Mouse (Mus musculus): ENCODE results near the gene Otop3. TPM values are rescaled to one million over a fixed set of nuclear protein-coding genes. Genes with fewer than 3 reads are reported as not detected.
"Not testable (repeated sequence)": the region's sequence is repeated elsewhere in the genome, so short reads cannot be mapped to it uniquely, and the experiment has no call there.

Otop3 gene
- total RNA-seq, 2 experiments from 2014 or later = not detected

- ATAC-seq (replicated peaks; ENCODE audit: low FRiP score, poor library complexity, severe bottlenecking) = no peak
Measured at GRCm38 (mm10) chr11:115383701-115384474, 49.4 kb downstream of the Otop3 start.

- ATAC-seq (replicated peaks; ENCODE audit: low FRiP score, poor library complexity, severe bottlenecking) = no peak
Measured at GRCm38 (mm10) chr11:115384587-115384986, 50.1 kb downstream of the Otop3 start.

DNA sequence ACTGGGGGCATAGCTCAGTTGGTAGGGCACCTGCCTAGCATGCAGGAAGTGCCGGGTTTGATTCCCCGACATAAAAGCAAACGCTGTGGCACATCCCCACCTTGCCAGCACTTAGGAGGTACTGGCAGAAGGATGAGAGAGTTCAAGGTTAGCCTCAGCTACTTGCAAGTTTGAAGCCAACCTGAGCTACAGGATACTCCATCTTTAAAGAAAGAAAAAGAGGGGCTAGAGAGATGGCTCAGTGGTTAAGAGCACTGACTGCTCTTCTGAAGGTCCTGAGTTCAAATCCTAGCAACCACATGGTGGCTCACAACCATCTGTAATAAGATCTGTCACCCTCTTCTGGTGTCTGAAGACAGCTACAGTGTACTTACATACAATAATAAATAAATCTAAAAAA lies 52.3 kb downstream of the Otop3 start:
- ATAC-seq (replicated peaks; ENCODE audit: low FRiP score, poor library complexity, severe bottlenecking) = not testable (repeated sequence)

GRCm38 (mm10) chr11:115391358-115391757 lies 56.8 kb downstream of the Otop3 start:
- no peak for ATAC-seq (replicated peaks; ENCODE audit: low FRiP score, poor library complexity, severe bottlenecking)

GRCm38 (mm10) chr11:115393721-115394325 lies 59.3 kb downstream of the Otop3 start:
- no peak for ATAC-seq (replicated peaks; ENCODE audit: low FRiP score, poor library complexity, severe bottlenecking)

Other genes starting within 250 kb of the Otop3 start
- gene Rab37, start 243.3 kb upstream of the Otop3 start, total RNA-seq (2015; ENCODE audit: low replicate concordance) = 4.8 and 7.5 TPM in 2 replicates
- 3.8 and 4.3 TPM in 2 replicates for gene Rab37, start 243.3 kb upstream of the Otop3 start, total RNA-seq (2017; ENCODE audit: low replicate concordance)
- 6.3 and 17.3 TPM in 2 replicates for gene Cd300lf, start 200.7 kb upstream of the Otop3 start, total RNA-seq (2015; ENCODE audit: low replicate concordance)
- 11.3 and 13.7 TPM in 2 replicates for gene Cd300lf, start 200.7 kb upstream of the Otop3 start, total RNA-seq (2017; ENCODE audit: low replicate concordance)
- gene Slc9a3r1, start 171.4 kb upstream of the Otop3 start, total RNA-seq (2015; ENCODE audit: low replicate concordance) = 22.2 and 22.5 TPM in 2 replicates
- 17.7 and 19.1 TPM in 2 replicates for gene Slc9a3r1, start 171.4 kb upstream of the Otop3 start, total RNA-seq (2017; ENCODE audit: low replicate concordance)
- gene Tmem104, start 147.2 kb upstream of the Otop3 start, total RNA-seq (2015; ENCODE audit: low replicate concordance) = 4.6 and 5.2 TPM in 2 replicates
- gene Tmem104, start 147.2 kb upstream of the Otop3 start, total RNA-seq (2017; ENCODE audit: low replicate concordance) = 0.85 and 1.5 TPM in 2 replicates
- 3.1 and 8.8 TPM in 2 replicates for gene Nat9, start 146.9 kb upstream of the Otop3 start, total RNA-seq (2015; ENCODE audit: low replicate concordance)
- 8.8 and 10.5 TPM in 2 replicates for gene Nat9, start 146.9 kb upstream of the Otop3 start, total RNA-seq (2017; ENCODE audit: low replicate concordance)
- not detected in 2 replicates for gene Grin2c, start 67.5 kb upstream of the Otop3 start, total RNA-seq (2015; ENCODE audit: low replicate concordance)
- gene Grin2c, start 67.5 kb upstream of the Otop3 start, total RNA-seq (2017; ENCODE audit: low replicate concordance) = not detected in 2 replicates
- 4.2 TPM in 1 of 2 replicates, not detected in the other for gene Fdxr, start 57.7 kb upstream of the Otop3 start, total RNA-seq (2015; ENCODE audit: low replicate concordance)
- gene Fdxr, start 57.7 kb upstream of the Otop3 start, total RNA-seq (2017; ENCODE audit: low replicate concordance) = 2.9 TPM in 1 of 2 replicates, not detected in the other
- gene Fads6, start 37.1 kb upstream of the Otop3 start, total RNA-seq (2015; ENCODE audit: low replicate concordance) = 0.21 TPM in 1 of 2 replicates, not detected in the other
- gene Fads6, start 37.1 kb upstream of the Otop3 start, total RNA-seq (2017; ENCODE audit: low replicate concordance) = 0.26 and 0.84 TPM in 2 replicates
- gene Otop2, start 27.6 kb upstream of the Otop3 start, total RNA-seq (2015; ENCODE audit: low replicate concordance) = not detected in 2 replicates
- gene Otop2, start 27.6 kb upstream of the Otop3 start, total RNA-seq (2017; ENCODE audit: low replicate concordance) = not detected in 2 replicates
- gene Ush1g, start 12.7 kb upstream of the Otop3 start, total RNA-seq (2015; ENCODE audit: low replicate concordance) = not detected in 2 replicates
- not detected in 2 replicates for gene Ush1g, start 12.7 kb upstream of the Otop3 start, total RNA-seq (2017; ENCODE audit: low replicate concordance)
- 1.2 and 5.2 TPM in 2 replicates for gene Hid1, start 33.0 kb downstream of the Otop3 start, total RNA-seq (2015; ENCODE audit: low replicate concordance)
- 0.26 TPM in 1 of 2 replicates, not detected in the other for gene Hid1, start 33.0 kb downstream of the Otop3 start, total RNA-seq (2017; ENCODE audit: low replicate concordance)
- gene Cdr2l, start 47.2 kb downstream of the Otop3 start, total RNA-seq (2015; ENCODE audit: low replicate concordance) = not detected in 2 replicates
- gene Cdr2l, start 47.2 kb downstream of the Otop3 start, total RNA-seq (2017; ENCODE audit: low replicate concordance) = not detected in 2 replicates
- gene Mrpl58, start 69.0 kb downstream of the Otop3 start, total RNA-seq (2015; ENCODE audit: low replicate concordance) = 19.2 and 34.4 TPM in 2 replicates
- 18.0 and 23.0 TPM in 2 replicates for gene Mrpl58, start 69.0 kb downstream of the Otop3 start, total RNA-seq (2017; ENCODE audit: low replicate concordance)
- gene Atp5h, start 85.2 kb downstream of the Otop3 start, total RNA-seq (2015; ENCODE audit: low replicate concordance) = 282 and 306 TPM in 2 replicates
- gene Atp5h, start 85.2 kb downstream of the Otop3 start, total RNA-seq (2017; ENCODE audit: low replicate concordance) = 240 and 279 TPM in 2 replicates
- 2.1 and 5.9 TPM in 2 replicates for gene Kctd2, start 85.4 kb downstream of the Otop3 start, total RNA-seq (2015; ENCODE audit: low replicate concordance)
- 2.8 and 8.3 TPM in 2 replicates for gene Kctd2, start 85.4 kb downstream of the Otop3 start, total RNA-seq (2017; ENCODE audit: low replicate concordance)
- gene Trim80, start 105.8 kb downstream of the Otop3 start, total RNA-seq (2015; ENCODE audit: low replicate concordance) = not detected in 2 replicates
- gene Trim80, start 105.8 kb downstream of the Otop3 start, total RNA-seq (2017; ENCODE audit: low replicate concordance) = not detected in 2 replicates
- gene Slc16a5, start 127.7 kb downstream of the Otop3 start, total RNA-seq (2015; ENCODE audit: low replicate concordance) = not detected in 2 replicates
- gene Slc16a5, start 127.7 kb downstream of the Otop3 start, total RNA-seq (2017; ENCODE audit: low replicate concordance) = not detected in 2 replicates
- 2.5 and 3.8 TPM in 2 replicates for gene Armc7, start 140.9 kb downstream of the Otop3 start, total RNA-seq (2015; ENCODE audit: low replicate concordance)
- 1.5 and 5.5 TPM in 2 replicates for gene Armc7, start 140.9 kb downstream of the Otop3 start, total RNA-seq (2017; ENCODE audit: low replicate concordance)
- 32.8 and 52.3 TPM in 2 replicates for gene Nt5c, start 157.1 kb downstream of the Otop3 start, total RNA-seq (2015; ENCODE audit: low replicate concordance)
- 14.1 and 16.0 TPM in 2 replicates for gene Nt5c, start 157.1 kb downstream of the Otop3 start, total RNA-seq (2017; ENCODE audit: low replicate concordance)
- gene Jpt1, start 179.7 kb downstream of the Otop3 start, total RNA-seq (2015; ENCODE audit: low replicate concordance) = 105 and 112 TPM in 2 replicates
- 114 and 134 TPM in 2 replicates for gene Jpt1, start 179.7 kb downstream of the Otop3 start, total RNA-seq (2017; ENCODE audit: low replicate concordance)
- gene Sumo2, start 201.5 kb downstream of the Otop3 start, total RNA-seq (2015; ENCODE audit: low replicate concordance) = 126 and 222 TPM in 2 replicates
- gene Sumo2, start 201.5 kb downstream of the Otop3 start, total RNA-seq (2017; ENCODE audit: low replicate concordance) = 154 and 170 TPM in 2 replicates
- 39.3 and 72.1 TPM in 2 replicates for gene Nup85, start 229.7 kb downstream of the Otop3 start, total RNA-seq (2015; ENCODE audit: low replicate concordance)
- 52.1 and 69.3 TPM in 2 replicates for gene Nup85, start 229.7 kb downstream of the Otop3 start, total RNA-seq (2017; ENCODE audit: low replicate concordance)

Measured in erythroblast, adult 5-6 weeks (primary cell).